Mouse (Mus musculus) heart, embryonic 16.5 days (tissue): ENCODE data around the gene Wfdc5. TPM values are rescaled to one million over a fixed set of nuclear protein-coding genes. Genes with fewer than 3 reads are reported as not detected.

Source experiments
- ATAC-seq: fragments of 200-750 bp; cut with Nextera tagmentation; replicated peaks from 2 replicates; pipeline ENCODE4 v1.8.0; 2017; ENCODE audit warnings: moderate number of reproducible peaks; ENCODE audit not compliant: insufficient read depth, low FRiP score; ENCODE audit errors: extremely low read depth
- H3K27ac ChIP-seq: fragments of 300-500 bp; sonication (generic); 2 replicates; pipeline ENCODE4 v1.5.1; 2014; ENCODE audit warnings: mild to moderate bottlenecking, low read length, control low read depth, moderate library complexity
- H3K27me3 ChIP-seq: fragments of 300-500 bp; sonication (generic); 2 replicates; pipeline ENCODE4 v1.6.1; 2014; ENCODE audit warnings: low read length, mixed read lengths; ENCODE audit not compliant: control insufficient read depth, insufficient read depth
- H3K36me3 ChIP-seq: fragments of 300-500 bp; sonication (generic); 2 replicates; pipeline ENCODE4 v1.6.1; 2014; ENCODE audit not compliant: control insufficient read depth, insufficient read depth
- H3K4me1 ChIP-seq: fragments of 300-500 bp; sonication (generic); 2 replicates; pipeline ENCODE4 v1.6.1; 2014; ENCODE audit warnings: low read length, mixed read lengths; ENCODE audit not compliant: control insufficient read depth, insufficient read depth
- H3K4me2 ChIP-seq: fragments of 300-500 bp; sonication (generic); 2 replicates; pipeline ENCODE4 v1.6.1; 2014; ENCODE audit warnings: low read depth, mild to moderate bottlenecking, control low read depth, low read length
- H3K4me3 ChIP-seq: fragments of 300-500 bp; sonication (generic); 2 replicates; pipeline ENCODE4 v1.5.1; 2014; ENCODE audit warnings: mild to moderate bottlenecking, control low read depth, low read length
- H3K9ac ChIP-seq: fragments of 300-500 bp; sonication (generic); 2 replicates; pipeline ENCODE4 v1.6.1; 2014; ENCODE audit warnings: low read length, control low read depth
- H3K9me3 ChIP-seq: fragments of 300-500 bp; sonication (generic); replicated peaks from 2 replicates; pipeline ENCODE4 v1.6.1; 2016; ENCODE audit warnings: low read length; ENCODE audit not compliant: control insufficient read depth
- WGBS: fragments of 180-500 bp; shearing (Covaris S2); extraction: QIAGEN DNeasy Blood & Tissue Kit; methylation state at CpG from one replicate; pipeline ENCODE4 v1.1.7; 2014; 5-methylcytosine and 5-hydroxymethylcytosine counted together
- polyA plus RNA-seq: library from polyadenylated mRNA; unstranded; fragments of >200 nt; fragmentation: Nextera tagmentation; extraction: Ambion mirVana; gene quantifications from 2 replicates; pipeline ENCODE4 v1.2.1, GENCODE M21; 2015

The Wfdc5 gene
- polyA plus RNA-seq, 1 experiment from 2014 or later: not detected

- H3K4me2 ChIP-seq: no peak overlapping the region
- WGBS: 79% methylated on average over 13 of the region's 13 CpGs
- H3K36me3 ChIP-seq: peaks cover 6% of the 10 kb centered on the region; the same call in 1 of the 2 replicates
- no peak overlapping the region for H3K4me3 ChIP-seq
- no peak for ATAC-seq
- no peaks in the 10 kb centered on the region for H3K4me1 ChIP-seq
- no peak overlapping the region for H3K27ac ChIP-seq
- no peaks in the 10 kb centered on the region for H3K9me3 ChIP-seq
- H3K27me3 ChIP-seq: no peaks in the 10 kb centered on the region
- H3K9ac ChIP-seq: no peak overlapping the region
Measured at GRCm38 (mm10) chr2:164126533-164126955, 56.0 kb downstream of the Wfdc5 start.

Other genes starting within 250 kb of the Wfdc5 start
- 198 TPM in 2 replicates for gene Ywhab, start 187.8 kb downstream of the Wfdc5 start, polyA plus RNA-seq
- 0.57 and 0.80 TPM in 2 replicates for gene Pabpc1l, start 157.3 kb downstream of the Wfdc5 start, polyA plus RNA-seq
- 15.2 and 17.8 TPM in 2 replicates for gene Stk4, start 112.4 kb downstream of the Wfdc5 start, polyA plus RNA-seq
- 49.4 and 51.6 TPM in 2 replicates for gene Tomm34, start 111.6 kb downstream of the Wfdc5 start, polyA plus RNA-seq
- gene Kcns1, start 11.6 kb downstream of the Wfdc5 start, polyA plus RNA-seq: 0.10 and 0.29 TPM in 2 replicates
- not detected in 2 replicates for gene Wfdc12, start 7.9 kb upstream of the Wfdc5 start, polyA plus RNA-seq
- gene Wfdc15a, start 17.4 kb upstream of the Wfdc5 start, polyA plus RNA-seq: not detected in 2 replicates
- gene Wfdc15b, start 38.9 kb upstream of the Wfdc5 start, polyA plus RNA-seq: 0.32 TPM in 1 of 2 replicates, not detected in the other
- not detected in 2 replicates for gene Svs2, start 55.7 kb upstream of the Wfdc5 start, polyA plus RNA-seq
- gene Svs3b, start 73.9 kb upstream of the Wfdc5 start, polyA plus RNA-seq: not detected in 2 replicates
- not detected in 2 replicates for gene Svs4, start 95.7 kb upstream of the Wfdc5 start, polyA plus RNA-seq
- not detected in 2 replicates for gene Svs3a, start 106.5 kb upstream of the Wfdc5 start, polyA plus RNA-seq
- gene Svs6, start 134.0 kb upstream of the Wfdc5 start, polyA plus RNA-seq: not detected in 2 replicates
- not detected in 2 replicates for gene Svs5, start 150.0 kb upstream of the Wfdc5 start, polyA plus RNA-seq
- 0.60 and 1.4 TPM in 2 replicates for gene Slpi, start 206.4 kb upstream of the Wfdc5 start, polyA plus RNA-seq
- 0.49 and 1.7 TPM in 2 replicates for gene Rbpjl, start 220.4 kb upstream of the Wfdc5 start, polyA plus RNA-seq
- 7.2 and 8.9 TPM in 2 replicates for gene Matn4, start 222.4 kb upstream of the Wfdc5 start, polyA plus RNA-seq